Mouse (Mus musculus) kidney, embryonic 16.5 days (tissue): ENCODE measurements around the gene Sapcd2. TPM values are rescaled to one million over a fixed set of nuclear protein-coding genes. Genes with fewer than 3 reads are reported as not detected.
A peak's percentile ranks its signal among the peaks of the same experiment; 100 is the strongest.
"Not testable (repeated sequence)": the region's sequence is repeated elsewhere in the genome, so short reads cannot be mapped to it uniquely, and the experiment has no call there.

Experiments used
- ATAC-seq: fragments of 200-750 bp; cut with Nextera tagmentation; 2 replicates; pipeline ENCODE4 v1.8.0; 2017; ENCODE audit warnings: moderate TSS enrichment; ENCODE audit not compliant: low FRiP score, low TSS enrichment
- H3K27ac ChIP-seq: fragments of 300-500 bp; sonication (generic); 2 replicates; pipeline ENCODE4 v1.5.1; 2014; ENCODE audit warnings: low read length
- H3K27me3 ChIP-seq: fragments of 300-500 bp; sonication (generic); 2 replicates; pipeline ENCODE4 v1.6.1; 2014; ENCODE audit warnings: low read length, control low read depth, mixed read lengths; ENCODE audit not compliant: insufficient read depth
- H3K36me3 ChIP-seq: fragments of 300-500 bp; sonication (generic); 2 replicates; pipeline ENCODE4 v1.6.1; 2014; ENCODE audit warnings: low read length, control low read depth, mixed read lengths; ENCODE audit not compliant: insufficient read depth
- H3K4me1 ChIP-seq: fragments of 300-500 bp; sonication (generic); 2 replicates; pipeline ENCODE4 v1.6.1; 2014; ENCODE audit warnings: low read length, control low read depth, mixed read lengths; ENCODE audit not compliant: insufficient read depth
- H3K4me2 ChIP-seq: fragments of 300-500 bp; sonication (generic); replicated peaks from 2 replicates; pipeline ENCODE4 v1.6.1; 2014; ENCODE audit warnings: low read depth, low read length
- H3K4me3 ChIP-seq: fragments of 300-500 bp; sonication (generic); 2 replicates; pipeline ENCODE4 v1.5.1; 2014; ENCODE audit warnings: mild to moderate bottlenecking, low read length
- H3K9ac ChIP-seq: fragments of 300-500 bp; sonication (generic); replicated peaks from 2 replicates; pipeline ENCODE4 v1.6.1; 2014; ENCODE audit warnings: low read length
- H3K9me3 ChIP-seq: fragments of 300-500 bp; sonication (generic); 2 replicates; pipeline ENCODE4 v1.6.1; 2016; ENCODE audit warnings: low read length, control low read depth
- WGBS: fragments of 180-500 bp; shearing (Covaris S2); extraction: QIAGEN DNeasy Blood & Tissue Kit; methylation state at CpG from one replicate; pipeline ENCODE4 v1.1.7; 2014; 5-methylcytosine and 5-hydroxymethylcytosine counted together
- polyA plus RNA-seq: library from polyadenylated mRNA; unstranded; fragments of >200 nt; fragmentation: Nextera tagmentation; extraction: Ambion mirVana; gene quantifications from 2 replicates; pipeline ENCODE4 v1.2.1, GENCODE M21; 2015

Sapcd2 gene
- polyA plus RNA-seq, 1 experiment from 2014 or later, result 39.3 TPM

GRCm38 (mm10) chr2:25397010-25397409 lies 24.9 kb downstream of the Sapcd2 start:
- 46% methylated on average over 1 of the region's 1 CpGs for WGBS

GRCm38 (mm10) chr2:25398065-25398464 lies 25.9 kb downstream of the Sapcd2 start:
- no peak overlapping the region for H3K4me2 ChIP-seq
- H3K4me3 ChIP-seq, result no peak overlapping the region
- H3K4me1 ChIP-seq, result peaks cover 23% of the 10 kb centered on the region
- H3K9me3 ChIP-seq, result no peaks in the 10 kb centered on the region
- WGBS, result 92% methylated on average over 7 of the region's 7 CpGs
- no peaks in the 10 kb centered on the region for H3K36me3 ChIP-seq
- H3K27ac ChIP-seq, result no peak overlapping the region
- ATAC-seq, result no peak
- no peak overlapping the region for H3K9ac ChIP-seq
- H3K27me3 ChIP-seq, result peaks cover 59% of the 10 kb centered on the region

More at GRCm38 (mm10) chr2:25397010-25397409, 24.9 kb downstream of the Sapcd2 start:
- no peak for ATAC-seq
- H3K9me3 ChIP-seq, result no peaks in the 10 kb centered on the region
- H3K9ac ChIP-seq, result no peak overlapping the region
- H3K36me3 ChIP-seq, result no peaks in the 10 kb centered on the region
- H3K4me2 ChIP-seq, result no peak overlapping the region
- peaks cover 58% of the 10 kb centered on the region for H3K27me3 ChIP-seq
- H3K4me1 ChIP-seq, result peaks cover 20% of the 10 kb centered on the region
- H3K4me3 ChIP-seq, result no peak overlapping the region
- H3K27ac ChIP-seq, result no peak overlapping the region

GRCm38 (mm10) chr2:25399051-25399450 lies 26.9 kb downstream of the Sapcd2 start, which contains the start of gene Npdc1:
Npdc1 (plus strand) TSS chr2:25399351.
- Histone ChIP-seq H3K4me1 (peaks cover 33% of the 10 kb centered on the region), H3K27ac (no peak within 1 kb of the TSS), H3K9me3 (no peaks in the 10 kb centered on the region), H3K27me3 (peaks cover 63% of the 10 kb centered on the region), H3K4me2 (no peak within 1 kb of the TSS), H3K36me3 (no peaks in the 10 kb centered on the region), H3K4me3 (no peak within 1 kb of the TSS), H3K9ac (no peak within 1 kb of the TSS)
- no peak for ATAC-seq
- WGBS, result 74% methylated on average over 8 of the region's 8 CpGs

GRCm38 (mm10) chr2:25400291-25400690 lies 28.2 kb downstream of the Sapcd2 start:
- Histone ChIP-seq H3K27ac (no peak overlapping the region), H3K9ac (no peak overlapping the region), H3K36me3 (no peaks in the 10 kb centered on the region), H3K4me2 (peak overlapping the region; percentile 40), H3K4me3 (peak overlapping the region; percentile 14; the same call in 1 of the 2 replicates), H3K9me3 (no peaks in the 10 kb centered on the region), H3K4me1 (peaks cover 26% of the 10 kb centered on the region), H3K27me3 (peaks cover 64% of the 10 kb centered on the region)
- 19% methylated on average over 16 of the region's 16 CpGs for WGBS
- no peak for ATAC-seq

GRCm38 (mm10) chr2:25400764-25401163 lies 28.6 kb downstream of the Sapcd2 start:
- Histone ChIP-seq H3K4me3 (peak overlapping the region; percentile 14; the same call in 1 of the 2 replicates), H3K9me3 (no peaks in the 10 kb centered on the region), H3K9ac (no peak overlapping the region), H3K4me1 (peaks cover 22% of the 10 kb centered on the region), H3K27me3 (peaks cover 60% of the 10 kb centered on the region), H3K27ac (no peak overlapping the region), H3K36me3 (no peaks in the 10 kb centered on the region), H3K4me2 (peak overlapping the region; percentile 40)
- no peak for ATAC-seq
- 3% methylated on average over 17 of the region's 17 CpGs for WGBS

- H3K4me3 ChIP-seq, result peak overlapping the region; percentile 81
- H3K4me2 ChIP-seq, result peak overlapping the region; percentile 90
- no peaks in the 10 kb centered on the region for H3K9me3 ChIP-seq
- WGBS, result under 1% methylated on average over 13 of the region's 13 CpGs
- H3K27ac ChIP-seq, result no peak overlapping the region
- peaks cover 47% of the 10 kb centered on the region for H3K27me3 ChIP-seq
- H3K36me3 ChIP-seq, result no peaks in the 10 kb centered on the region
- H3K9ac ChIP-seq, result peak overlapping the region; percentile 75; the same call in 1 of the 2 replicates
- ATAC-seq, result peak; percentile 29
- peaks cover 13% of the 10 kb centered on the region for H3K4me1 ChIP-seq
Observed at GRCm38 (mm10) chr2:25402377-25402971, 30.4 kb downstream of the Sapcd2 start.

- WGBS, result under 1% methylated on average over 52 of the region's 54 CpGs
- peak overlapping the region; percentile 75 for H3K9ac ChIP-seq
- no peaks in the 10 kb centered on the region for H3K36me3 ChIP-seq
- H3K4me3 ChIP-seq, result peak overlapping the region; percentile 81
- H3K4me1 ChIP-seq, result peaks cover 13% of the 10 kb centered on the region
- H3K27ac ChIP-seq, result no peak overlapping the region
- H3K4me2 ChIP-seq, result peak overlapping the region; percentile 90
- ATAC-seq, result peak; percentile 52; the same call in 1 of the 2 replicates
- H3K9me3 ChIP-seq, result no peaks in the 10 kb centered on the region
- peaks cover 41% of the 10 kb centered on the region for H3K27me3 ChIP-seq
Observed at GRCm38 (mm10) chr2:25402972-25403601, 31.0 kb downstream of the Sapcd2 start.

GRCm38 (mm10) chr2:25403994-25404393 lies 31.9 kb downstream of the Sapcd2 start:
- peak overlapping the region; percentile 90 for H3K4me2 ChIP-seq
- no peak overlapping the region for H3K9ac ChIP-seq
- H3K9me3 ChIP-seq, result no peaks in the 10 kb centered on the region
- ATAC-seq, result no peak
- H3K36me3 ChIP-seq, result no peaks in the 10 kb centered on the region
- H3K4me1 ChIP-seq, result peaks cover 13% of the 10 kb centered on the region
- H3K4me3 ChIP-seq, result peak overlapping the region; percentile 81; the same call in 1 of the 2 replicates
- no peak overlapping the region for H3K27ac ChIP-seq
- H3K27me3 ChIP-seq, result peaks cover 35% of the 10 kb centered on the region
- 77% methylated on average over 4 of the region's 4 CpGs for WGBS

GRCm38 (mm10) chr2:25408908-25409307 lies 36.8 kb downstream of the Sapcd2 start:
- WGBS, result 87% methylated on average over 10 of the region's 10 CpGs

GRCm38 (mm10) chr2:25413436-25413835 lies 41.3 kb downstream of the Sapcd2 start:
- not testable (repeated sequence) for H3K4me1 ChIP-seq, H3K4me2 ChIP-seq, H3K9me3 ChIP-seq, H3K4me3 ChIP-seq, H3K27me3 ChIP-seq, ATAC-seq, H3K36me3 ChIP-seq, H3K27ac ChIP-seq, H3K9ac ChIP-seq

More at GRCm38 (mm10) chr2:25408908-25409307, 36.8 kb downstream of the Sapcd2 start:
- H3K9ac ChIP-seq, result no peak overlapping the region
- no peak overlapping the region for H3K4me3 ChIP-seq
- H3K4me2 ChIP-seq, result no peak overlapping the region
- H3K27ac ChIP-seq, result no peak overlapping the region
- no peaks in the 10 kb centered on the region for H3K36me3 ChIP-seq
- H3K27me3 ChIP-seq, result peaks cover 7% of the 10 kb centered on the region; the same call in 1 of the 2 replicates
- H3K9me3 ChIP-seq, result no peaks in the 10 kb centered on the region
- H3K4me1 ChIP-seq, result 0 out of 2 replicates have a peak, but pooled peaks cover 2% of the 10 kb centered on the region
- no peak for ATAC-seq
